Mouse (Mus musculus) mature B cell (primary cell): ENCODE measurements around the gene Nectin2.
"Not testable (repeated sequence)": the region's sequence is repeated elsewhere in the genome, so short reads cannot be mapped to it uniquely, and the experiment has no call there.

Source experiments
- in situ Hi-C: fragments of 300-500 bp; cut with MboI; formaldehyde crosslinking; loops from 2 replicates; pipeline ENCODE4 v1.14.3; 2019

Nectin2 gene

DNA sequence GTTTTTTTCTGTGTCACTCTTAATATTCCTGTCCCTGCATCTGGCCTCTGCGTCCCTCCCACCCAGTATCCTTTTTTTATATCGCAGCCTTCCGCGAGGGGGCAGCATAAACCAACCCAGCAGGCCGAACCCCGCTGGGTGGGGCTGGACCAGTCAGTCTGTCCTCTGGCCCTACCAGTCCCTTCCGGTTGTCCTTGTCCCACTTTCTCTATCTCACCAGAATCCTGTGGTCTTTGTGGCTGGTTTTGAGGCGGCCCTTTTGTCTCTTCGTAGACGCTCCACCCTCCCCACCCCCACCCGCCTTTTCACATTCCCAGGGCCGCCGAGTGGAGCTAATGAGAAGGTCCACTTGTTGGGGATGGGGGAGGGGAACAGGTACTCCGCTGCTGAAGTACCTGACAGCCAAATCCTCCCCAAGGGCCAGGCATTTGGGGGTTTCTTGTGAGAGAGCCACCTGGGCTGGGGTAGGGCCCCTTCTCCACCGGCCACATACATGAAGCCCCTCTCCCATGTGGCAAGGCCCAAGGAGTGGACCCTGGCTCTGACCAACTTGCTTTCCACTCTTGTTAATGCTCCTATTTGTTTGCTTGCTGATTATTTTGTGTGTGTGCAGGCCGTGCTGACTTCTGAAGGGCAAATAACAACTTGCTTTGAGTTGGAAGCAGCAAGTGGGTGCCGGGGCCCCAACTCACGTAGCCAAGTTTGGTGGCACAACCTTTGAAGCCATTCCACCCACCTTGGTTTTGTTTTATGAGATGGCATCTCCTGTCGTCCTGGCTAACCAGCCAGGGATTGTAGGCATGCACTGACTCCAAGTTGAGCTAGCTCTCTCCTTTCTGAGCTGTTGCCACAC, at the start of gene Nectin2:
Nectin2 (minus strand) TSS at position 267 of the 853 bp plus-strand sequence.
- in situ Hi-C loops = no loop called here

GRCm38 (mm10) chr7:19796697-19797588, 46.7 kb upstream of the Nectin2 start, which contains the start of gene Cblc:
TSS of gene Cblc (minus strand) at chr7:19796809.
- in situ Hi-C loops = no loop called here

GRCm38 (mm10) chr7:19796254-19796653, 46.0 kb upstream of the Nectin2 start:
- in situ Hi-C loops = no loop called here

GRCm38 (mm10) chr7:19795236-19795635, 45.0 kb upstream of the Nectin2 start:
- in situ Hi-C loops = no loop called here

DNA sequence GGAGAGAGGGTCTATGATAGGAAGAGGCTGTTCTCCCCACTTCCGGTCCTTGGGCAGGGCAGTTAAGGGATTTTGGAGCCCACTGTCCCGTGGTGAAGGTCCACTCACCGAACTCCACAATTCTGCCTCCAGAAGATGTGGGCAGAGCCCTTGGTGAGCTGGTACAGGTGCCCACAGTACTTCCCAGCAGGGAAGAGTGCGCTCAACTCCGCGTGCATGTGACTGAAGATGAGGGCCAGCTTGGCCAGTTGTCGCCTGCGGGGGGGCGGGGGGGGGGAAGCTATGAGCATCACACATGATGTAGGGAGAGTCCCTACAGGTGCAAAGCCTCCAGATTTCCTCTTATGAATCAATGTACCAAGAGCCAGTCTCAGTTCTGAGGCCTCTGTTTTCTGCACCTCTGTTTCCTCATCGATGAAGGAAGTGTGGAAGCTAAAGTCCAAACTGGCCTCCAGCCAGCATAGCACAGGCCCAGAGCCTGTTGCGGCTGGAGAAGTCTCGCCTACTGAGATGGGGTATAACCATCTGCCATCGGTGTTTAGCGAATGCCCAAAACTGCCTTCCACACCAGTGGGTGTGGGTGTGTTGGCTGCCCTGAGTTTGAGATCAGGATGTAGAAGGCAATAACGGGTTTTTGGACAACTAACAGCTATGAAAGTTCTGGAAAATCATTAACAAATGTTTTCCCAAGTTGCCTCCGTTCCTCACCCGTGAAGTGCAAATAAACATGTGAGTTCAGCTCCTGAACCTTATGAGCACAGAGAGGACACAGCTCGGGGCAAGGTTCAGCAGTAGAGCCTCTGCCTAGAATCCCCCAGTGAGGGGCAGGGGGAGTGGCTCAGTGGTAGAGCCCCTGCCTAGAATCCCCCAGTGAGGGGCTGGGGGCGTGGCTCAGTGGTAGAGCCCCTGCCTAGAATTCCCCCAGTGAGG, 42.7 kb upstream of the Nectin2 start:
- in situ Hi-C loops = no loop called here

- in situ Hi-C loops = not testable (repeated sequence)
These were observed 41.2 kb upstream of the Nectin2 start for GRCm38 (mm10) chr7:19791504-19791903.

DNA sequence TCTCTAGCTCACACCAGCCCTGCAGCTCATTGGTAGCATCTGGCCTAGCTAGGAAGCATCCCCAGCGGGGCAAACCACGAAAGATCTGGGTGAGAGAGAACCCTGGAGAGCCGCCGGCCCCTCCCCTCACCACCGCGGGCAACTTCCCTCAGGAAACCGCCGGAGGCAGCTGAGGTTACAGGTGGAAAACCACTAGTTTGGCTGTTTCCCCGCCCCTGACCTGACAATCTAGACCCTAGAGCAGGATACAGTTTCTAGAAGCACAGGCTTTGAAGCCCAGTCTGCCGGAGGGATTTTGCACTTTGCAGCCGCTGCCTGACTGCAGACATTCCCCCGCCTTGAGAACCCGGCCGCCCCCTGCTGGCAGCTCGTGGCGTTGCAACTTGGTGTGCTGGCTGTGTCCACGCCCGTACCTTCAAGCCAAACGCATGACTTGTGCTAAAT, 39.6 kb upstream of the Nectin2 start:
- in situ Hi-C loops = no loop called here

GRCm38 (mm10) chr7:19785874-19786458, 35.7 kb upstream of the Nectin2 start:
- in situ Hi-C loops = no loop called here

DNA sequence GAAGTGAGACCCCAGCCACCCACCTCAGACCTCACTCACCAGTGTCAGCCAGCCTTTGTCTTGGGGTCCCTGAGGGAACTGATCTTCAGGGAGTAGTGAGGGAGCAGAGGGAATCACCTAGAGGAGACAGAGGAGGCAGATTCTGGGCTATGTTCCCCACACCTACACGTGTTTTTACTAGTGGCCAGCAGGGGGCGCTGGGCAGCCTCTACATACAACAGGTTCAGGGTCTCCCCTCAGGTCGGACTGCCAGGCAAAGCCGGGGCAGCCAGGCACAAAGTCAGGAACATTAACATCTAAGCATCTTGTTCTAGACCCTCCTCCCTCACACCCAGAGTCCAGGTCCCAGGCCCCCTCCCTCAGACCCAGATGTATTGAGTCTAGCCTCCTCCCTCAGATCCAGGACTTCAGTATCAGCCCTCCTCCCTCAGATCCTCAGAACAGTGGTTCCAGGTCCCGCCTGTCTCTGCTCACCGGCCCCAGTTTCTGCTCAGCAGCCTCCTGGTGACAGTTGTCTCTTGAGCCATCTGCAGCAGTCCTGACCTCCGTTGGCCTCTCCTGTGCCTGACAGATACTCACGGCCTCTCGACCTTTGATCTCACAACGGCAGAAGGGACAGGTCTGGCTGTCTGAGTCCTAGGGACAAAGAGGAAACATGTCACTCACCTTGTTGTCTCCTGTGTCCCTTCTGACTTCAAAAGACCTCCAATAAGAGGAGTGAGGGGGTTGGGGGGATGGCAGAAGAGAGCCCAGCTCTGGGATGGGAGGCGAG, 34.7 kb upstream of the Nectin2 start:
- in situ Hi-C loops = no loop called here

GRCm38 (mm10) chr7:19783630-19784029, 33.3 kb upstream of the Nectin2 start:
- in situ Hi-C loops = no loop called here

- in situ Hi-C loops = no loop called here
These were observed 32.4 kb upstream of the Nectin2 start for GRCm38 (mm10) chr7:19782645-19783044.

DNA sequence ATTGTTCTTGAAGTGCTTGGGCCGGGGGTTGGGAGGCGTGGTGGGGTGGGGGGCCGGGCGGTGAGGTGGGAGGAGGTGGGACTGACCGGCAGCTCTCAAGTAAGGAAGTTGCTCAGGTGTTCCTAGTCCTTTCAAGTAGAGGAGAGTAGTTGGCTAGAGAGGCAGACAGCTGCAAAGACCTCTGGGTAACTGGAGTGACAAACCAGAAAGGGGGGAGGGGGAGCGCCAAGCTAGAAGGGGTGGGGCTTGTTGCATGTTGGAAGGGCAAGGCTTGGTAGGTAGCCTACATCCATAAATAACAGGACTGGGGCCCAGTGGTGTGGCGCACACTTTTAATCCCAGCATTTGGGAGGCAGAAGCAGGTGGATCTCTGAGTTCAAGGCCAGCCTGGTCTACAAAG, 31.5 kb upstream of the Nectin2 start:
- in situ Hi-C loops = no loop called here

GRCm38 (mm10) chr7:19779903-19780302, 29.6 kb upstream of the Nectin2 start:
- in situ Hi-C loops = no loop called here

DNA sequence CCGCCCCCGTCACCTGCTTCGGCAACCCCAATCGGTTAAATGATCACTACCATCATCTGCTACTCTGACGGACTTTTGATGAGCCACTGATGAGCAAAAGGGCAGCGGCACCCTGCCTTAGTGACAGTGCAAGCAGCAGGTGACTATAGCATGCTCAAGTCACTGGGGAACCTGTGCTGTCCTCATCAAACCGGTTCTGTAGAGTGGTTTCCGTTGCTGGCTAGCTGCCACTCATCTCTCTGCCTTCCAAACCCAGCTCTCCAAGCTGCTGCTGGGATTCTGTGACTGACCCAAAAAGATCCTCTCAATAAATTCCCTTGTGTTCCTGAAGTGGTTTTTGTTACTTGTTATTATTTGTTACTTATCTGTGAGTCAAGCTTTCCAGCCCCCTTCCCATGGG, 28.4 kb upstream of the Nectin2 start:
- in situ Hi-C loops = no loop called here

- in situ Hi-C loops = no loop called here
These were observed 26.9 kb upstream of the Nectin2 start for GRCm38 (mm10) chr7:19777049-19777723.

DNA sequence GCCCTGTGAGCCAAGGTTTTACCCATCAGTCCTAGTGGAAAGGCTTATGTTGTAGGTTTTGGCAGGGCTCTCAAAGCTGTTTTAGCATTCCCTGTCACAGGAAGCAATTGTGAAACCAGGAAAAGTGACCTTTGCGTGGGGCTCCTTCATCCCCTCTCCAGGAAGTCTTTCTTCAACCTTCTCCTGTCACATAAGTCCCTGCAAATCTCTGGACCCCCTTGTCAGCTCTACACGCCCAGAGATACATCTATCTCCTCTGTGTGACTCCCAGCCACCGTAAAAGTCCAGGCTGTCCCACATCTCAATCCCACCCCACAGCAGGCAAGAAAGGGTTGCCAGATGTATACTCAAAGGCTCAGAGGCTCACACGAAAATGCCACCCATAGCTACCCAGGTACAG, 21.4 kb upstream of the Nectin2 start:
- in situ Hi-C loops = no loop called here

GRCm38 (mm10) chr7:19770984-19771391, 20.7 kb upstream of the Nectin2 start, which contains the start of gene Bcam:
TSS of gene Bcam (minus strand) at chr7:19771016.
- in situ Hi-C loops = no loop called here

GRCm38 (mm10) chr7:19770375-19770754, 20.1 kb upstream of the Nectin2 start:
- in situ Hi-C loops = no loop called here
